Mouse (Mus musculus) liver, embryonic 14.5 days (tissue): Measurements from ENCODE around the gene Zfp873. TPM values are rescaled to one million over a fixed set of nuclear protein-coding genes. Genes with fewer than 3 reads are reported as not detected.
"Not testable (repeated sequence)": the region's sequence is repeated elsewhere in the genome, so short reads cannot be mapped to it uniquely, and the experiment has no call there.

Source experiments
- ATAC-seq: fragments of 200-750 bp; cut with Nextera tagmentation; 2 replicates; pipeline ENCODE4 v1.8.0; 2017; ENCODE audit warnings: moderate number of reproducible peaks, mild to moderate bottlenecking, moderate library complexity; ENCODE audit not compliant: insufficient read depth
- DNase-seq, 3 experiments: peaks; one replicate each; pipeline ENCODE4 v3.0.0-alpha.2; 2012 to 2013; ENCODE audit warnings: low read depth in 3 of 3, low spot score in 3 of 3
- H3K27ac ChIP-seq: fragments of 300-500 bp; sonication (generic); 2 replicates; pipeline ENCODE4 v1.5.1; 2014; ENCODE audit warnings: moderate library complexity, mild to moderate bottlenecking, control low read depth, inconsistent platforms
- H3K27me3 ChIP-seq: fragments of 300-500 bp; sonication (generic); 2 replicates; pipeline ENCODE4 v1.6.1; 2014; ENCODE audit warnings: mild to moderate bottlenecking, low read length, moderate library complexity; ENCODE audit not compliant: control insufficient read depth, insufficient read depth
- H3K36me3 ChIP-seq: fragments of 300-500 bp; sonication (generic); replicated peaks from 2 replicates; pipeline ENCODE4 v1.6.1; 2014; ENCODE audit warnings: low read depth; ENCODE audit not compliant: control insufficient read depth, insufficient read depth
- H3K4me1 ChIP-seq, 2 experiments: fragments of 200-500 bp in 1 of 2; fragments of 300-500 bp in 1 of 2; sonication (generic) in 1 of 2; replicated peaks; 2 replicates each; pipeline ENCODE4 v1.6.1; 2012 to 2014; ENCODE audit warnings: antibody characterized with exemption in 1 of 2, inconsistent platforms in 1 of 2, low read length in 1 of 2; ENCODE audit not compliant: control insufficient read depth in 2 of 2, insufficient read depth in 2 of 2
- H3K4me2 ChIP-seq: fragments of 300-500 bp; sonication (generic); 2 replicates; pipeline ENCODE4 v1.6.1; 2014; ENCODE audit warnings: low read depth, mild to moderate bottlenecking, control low read depth, moderate library complexity
- H3K4me3 ChIP-seq, 2 experiments: fragments of 200-500 bp in 1 of 2; fragments of 300-500 bp in 1 of 2; sonication (generic) in 1 of 2; 2 replicates each; pipeline ENCODE4 v1.5.1; 2012 to 2014; ENCODE audit warnings: low read depth in 2 of 2, low read length in 2 of 2, mild to moderate bottlenecking in 2 of 2, control low read depth in 1 of 2, inconsistent platforms in 1 of 2, moderate library complexity in 1 of 2; ENCODE audit not compliant: insufficient read depth in 1 of 2
- H3K9ac ChIP-seq: fragments of 300-500 bp; sonication (generic); replicated peaks from 2 replicates; pipeline ENCODE4 v1.6.1; 2014; ENCODE audit warnings: mild to moderate bottlenecking, control low read depth, moderate library complexity
- H3K9me3 ChIP-seq: fragments of 300-500 bp; sonication (generic); 2 replicates; pipeline ENCODE4 v1.6.1; 2016; ENCODE audit warnings: low read length, mixed read lengths; ENCODE audit not compliant: control insufficient read depth
- WGBS: fragments of 180-500 bp; shearing (Covaris S2); extraction: QIAGEN DNeasy Blood & Tissue Kit; methylation state at CpG from one replicate; pipeline ENCODE4 v1.1.7; 2014; ENCODE audit not compliant: insufficient replicate concordance; 5-methylcytosine and 5-hydroxymethylcytosine counted together
- polyA plus RNA-seq, 2 experiments: library from polyadenylated mRNA; depleted of rRNA in 1 of 2; stranded (reverse) in 1 of 2; unstranded in 1 of 2; fragments of >200 nt; fragmentation: Nextera tagmentation in 1 of 2; extraction: Ambion mirVana in 1 of 2; gene quantifications; 2 replicates each; pipeline versions ENCODE4 v1.2.1 to v1.2.3; 2012 to 2014

Zfp873 gene
- polyA plus RNA-seq, 2 experiments, result 1.6 to 1.7 TPM

DNA sequence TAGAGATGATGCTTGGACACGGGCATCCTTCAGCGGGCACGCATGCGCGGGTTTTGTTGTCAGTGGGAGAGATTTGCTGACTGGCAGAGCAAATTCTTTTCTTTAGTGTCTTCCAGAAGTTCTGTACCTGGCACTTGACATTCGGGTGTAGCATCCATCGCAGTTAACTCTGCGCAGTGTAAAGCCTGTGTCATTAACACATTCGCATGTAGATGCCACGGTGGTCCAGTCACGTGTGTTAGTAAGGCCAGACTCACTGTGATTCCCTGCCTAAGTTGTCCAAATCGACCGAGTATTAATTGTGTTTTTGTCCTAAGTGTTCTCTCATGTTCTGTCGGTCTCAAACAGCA, 35.7 kb downstream of the Zfp873 start:
- 13% methylated on average over 14 of the region's 14 CpGs for WGBS
- not testable (repeated sequence) for H3K4me1 ChIP-seq

More for the DNA sequence above, 35.7 kb downstream of the Zfp873 start:
- peak overlapping the region; percentile 50 for H3K4me2 ChIP-seq
- H3K9me3 ChIP-seq, ATAC-seq, DNase-seq, H3K27me3 ChIP-seq, H3K9ac ChIP-seq, H3K36me3 ChIP-seq, H3K27ac ChIP-seq: not testable (repeated sequence)
- H3K4me3 ChIP-seq, result peak overlapping the region; percentile 53 to 74

Other genes with a start within 250 kb of the Zfp873 start
- 0.03 and 0.22 TPM in 2 replicates for gene Gm4767, start 235.9 kb upstream of the Zfp873 start, polyA plus RNA-seq (2012; rRNA removed)
- gene Gm4767, start 235.9 kb upstream of the Zfp873 start, polyA plus RNA-seq (2014; fragmentation: Nextera tagmentation; extraction: Ambion mirVana), result 1.00 and 1.1 TPM in 2 replicates
- 0.19 and 0.80 TPM in 2 replicates for gene Gm32687, start 184.2 kb upstream of the Zfp873 start, polyA plus RNA-seq (2012; rRNA removed)
- 2.2 and 2.8 TPM in 2 replicates for gene Gm32687, start 184.2 kb upstream of the Zfp873 start, polyA plus RNA-seq (2014; fragmentation: Nextera tagmentation; extraction: Ambion mirVana)
- 0.10 and 0.19 TPM in 2 replicates for gene Zfp781, start 117.6 kb upstream of the Zfp873 start, polyA plus RNA-seq (2012; rRNA removed)
- gene Zfp781, start 117.6 kb upstream of the Zfp873 start, polyA plus RNA-seq (2014; fragmentation: Nextera tagmentation; extraction: Ambion mirVana), result 0.39 and 0.55 TPM in 2 replicates
- gene BC024063, start 35.2 kb downstream of the Zfp873 start, polyA plus RNA-seq (2012; rRNA removed), result 0.14 and 0.28 TPM in 2 replicates
- 0.44 and 0.63 TPM in 2 replicates for gene BC024063, start 35.2 kb downstream of the Zfp873 start, polyA plus RNA-seq (2014; fragmentation: Nextera tagmentation; extraction: Ambion mirVana)
- 0.23 and 0.40 TPM in 2 replicates for gene AU041133, start 79.9 kb downstream of the Zfp873 start, polyA plus RNA-seq (2012; rRNA removed)
- 1.1 and 1.4 TPM in 2 replicates for gene AU041133, start 79.9 kb downstream of the Zfp873 start, polyA plus RNA-seq (2014; fragmentation: Nextera tagmentation; extraction: Ambion mirVana)
- 0.77 and 1.4 TPM in 2 replicates for gene Zfp938, start 193.2 kb downstream of the Zfp873 start, polyA plus RNA-seq (2012; rRNA removed)
- 1.9 and 2.6 TPM in 2 replicates for gene Zfp938, start 193.2 kb downstream of the Zfp873 start, polyA plus RNA-seq (2014; fragmentation: Nextera tagmentation; extraction: Ambion mirVana)